Mouse (Mus musculus) brown adipose tissue, adult 24 weeks (tissue): Measurements from ENCODE around the gene Olfr574. TPM values are rescaled to one million over a fixed set of nuclear protein-coding genes. Genes with fewer than 3 reads are reported as not detected.

Experiments
- H3K27ac ChIP-seq: fragments of 200-500 bp; replicated peaks from 2 replicates; pipeline ENCODE4 v1.5.1; 2012; ENCODE audit warnings: low read depth, mild to moderate bottlenecking, low read length
- H3K4me1 ChIP-seq: fragments of 200-500 bp; 2 replicates; pipeline ENCODE4 v1.6.1; 2012; ENCODE audit warnings: low read length, mixed read lengths; ENCODE audit not compliant: control insufficient read depth, insufficient read depth, insufficient read length
- H3K4me3 ChIP-seq: fragments of 200-500 bp; 2 replicates; pipeline ENCODE4 v1.5.1; 2012; ENCODE audit warnings: low read depth, mild to moderate bottlenecking, low read length, moderate library complexity; ENCODE audit not compliant: insufficient read depth
- polyA plus RNA-seq: library from polyadenylated mRNA; stranded (reverse); fragments of >200 nt; gene quantifications from 2 replicates; pipeline ENCODE4 v1.2.4, GENCODE M21; 2012; ENCODE audit not compliant: missing spikeins, insufficient read depth, insufficient read length

Gene Olfr574
- not detected in 2 replicates for polyA plus RNA-seq

DNA sequence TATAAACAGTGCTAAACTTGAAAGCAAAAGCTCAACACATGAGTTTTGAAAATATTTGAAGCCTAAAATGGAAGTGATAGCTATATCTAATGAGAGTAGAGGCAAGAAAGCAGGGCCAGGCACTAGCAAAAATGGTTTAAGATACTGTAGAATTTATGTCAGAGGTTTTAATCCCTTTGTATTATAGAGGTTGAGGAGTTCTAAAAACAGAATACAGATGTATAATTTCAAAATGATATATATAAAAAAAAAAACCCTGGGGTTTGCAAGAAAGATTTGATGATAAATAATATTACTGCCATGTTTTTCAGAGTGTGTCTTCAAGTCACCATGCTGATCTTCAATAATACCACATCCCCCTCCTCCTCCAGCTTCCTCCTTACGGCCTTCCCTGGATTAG, at the start of gene Olfr574:
Gene Olfr574 (plus strand): TSS at position 301 of the 400 bp plus-strand sequence.
- H3K4me1 ChIP-seq: no peaks in the 10 kb centered on the region
- no peak within 1 kb of the TSS for H3K4me3 ChIP-seq
- no peak within 1 kb of the TSS for H3K27ac ChIP-seq

DNA sequence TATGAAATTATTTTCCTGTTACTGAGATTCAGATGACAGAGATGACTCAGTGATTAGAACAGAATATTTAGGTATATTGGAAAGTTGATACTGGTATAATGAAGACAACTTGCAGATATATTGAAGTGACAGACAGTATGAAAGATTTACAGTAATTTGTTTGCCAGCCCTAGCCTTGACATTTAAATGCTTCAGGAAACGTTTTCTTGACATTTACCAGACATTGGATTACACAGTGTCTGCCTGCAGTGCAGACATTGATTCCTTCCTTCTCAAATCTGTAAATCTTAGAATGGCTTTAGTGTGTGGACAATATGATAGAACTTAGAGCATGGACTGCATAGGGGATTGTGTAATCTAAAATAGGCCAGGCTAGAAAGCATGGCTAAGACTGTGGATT, 33.0 kb upstream of the Olfr574 start:
- no peak overlapping the region for H3K27ac ChIP-seq
- no peak overlapping the region for H3K4me3 ChIP-seq
- no peaks in the 10 kb centered on the region for H3K4me1 ChIP-seq

DNA sequence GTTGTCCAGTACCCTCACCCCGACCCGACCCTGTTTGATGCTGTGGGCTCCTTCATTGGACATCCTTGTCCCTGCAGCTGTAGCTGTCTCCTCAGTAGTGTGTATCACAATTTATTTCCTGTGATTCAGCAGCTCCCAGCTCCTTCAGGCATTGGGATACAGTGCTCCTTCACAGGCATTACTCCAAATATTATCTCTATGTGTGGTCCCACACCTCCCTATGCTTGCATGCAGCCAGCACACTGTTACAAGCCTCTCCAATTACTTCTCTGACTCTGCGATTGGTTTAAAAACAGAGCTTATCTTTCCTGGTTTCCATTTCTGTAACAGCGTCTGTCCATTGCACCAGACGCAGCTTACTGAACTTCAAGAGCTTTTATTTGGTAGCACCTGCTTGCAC, 31.9 kb upstream of the Olfr574 start:
- Histone ChIP-seq H3K4me1 (no peaks in the 10 kb centered on the region), H3K4me3 (no peak overlapping the region), H3K27ac (no peak overlapping the region)

DNA sequence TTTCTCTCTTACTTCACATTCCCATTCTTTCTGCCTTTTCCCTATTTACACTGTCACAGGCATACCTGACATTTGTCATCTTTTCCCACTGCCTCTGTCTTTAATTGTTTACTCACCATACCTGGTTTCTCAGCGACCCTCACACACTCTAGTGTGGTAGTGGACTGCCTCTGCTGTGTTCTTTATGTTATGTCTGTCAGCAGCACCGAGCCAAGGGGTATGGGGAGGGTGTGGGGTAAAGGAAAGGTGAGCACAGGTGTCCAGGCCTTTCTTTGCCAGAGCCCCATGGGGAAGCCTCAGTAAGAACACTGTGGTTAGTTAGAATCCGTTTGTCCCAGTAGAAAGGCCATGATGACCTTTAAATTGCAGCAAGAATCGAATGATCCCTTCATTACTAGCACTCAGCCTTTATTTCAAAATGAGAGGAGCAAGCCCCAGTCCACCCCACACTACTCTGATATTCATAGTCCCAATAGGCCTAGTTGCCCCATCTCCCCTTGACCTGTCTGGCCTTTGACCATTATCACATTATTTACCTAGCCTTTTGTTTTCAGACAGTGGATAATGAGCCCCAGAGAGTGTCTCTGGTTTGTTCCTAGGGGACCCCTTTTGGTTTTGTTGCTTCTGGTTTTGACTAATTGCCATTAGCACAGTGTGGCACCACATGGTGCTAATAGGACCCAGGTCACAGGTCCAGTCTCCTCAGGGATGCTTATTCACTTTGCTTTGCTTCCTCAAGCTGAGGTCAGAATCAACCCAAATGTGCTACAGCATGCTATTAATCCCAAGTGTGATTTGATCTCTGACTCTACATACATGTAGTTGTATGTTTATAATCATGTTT, 31.0 kb upstream of the Olfr574 start, which contains the start of gene Olfr571:
Gene Olfr571 (minus strand): TSS at position 505 of the 844 bp plus-strand sequence.
- Histone ChIP-seq H3K4me3 (no peak within 1 kb of the TSS), H3K27ac (no peak within 1 kb of the TSS), H3K4me1 (no peaks in the 10 kb centered on the region)

DNA sequence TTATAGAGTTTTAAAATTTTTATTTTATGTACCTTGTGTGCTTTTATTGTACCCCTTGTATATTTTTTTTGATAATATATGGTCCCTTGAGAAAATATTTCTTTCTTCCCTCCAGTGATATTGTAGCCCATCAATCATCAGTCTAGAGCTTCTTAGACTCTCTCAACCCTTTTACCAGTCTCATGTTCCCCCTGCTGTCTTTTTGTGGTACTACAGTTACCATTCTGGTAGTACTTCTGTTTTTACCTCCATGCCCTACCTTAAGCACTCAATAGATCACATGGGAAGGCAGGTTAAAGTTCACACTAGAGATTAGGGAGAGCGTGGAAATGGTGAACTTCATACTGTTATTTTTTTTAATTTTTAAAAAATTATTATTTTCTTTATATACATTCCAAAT, 28.6 kb upstream of the Olfr574 start:
- H3K4me3 ChIP-seq: no peak overlapping the region
- no peak overlapping the region for H3K27ac ChIP-seq
- H3K4me1 ChIP-seq: no peaks in the 10 kb centered on the region

DNA sequence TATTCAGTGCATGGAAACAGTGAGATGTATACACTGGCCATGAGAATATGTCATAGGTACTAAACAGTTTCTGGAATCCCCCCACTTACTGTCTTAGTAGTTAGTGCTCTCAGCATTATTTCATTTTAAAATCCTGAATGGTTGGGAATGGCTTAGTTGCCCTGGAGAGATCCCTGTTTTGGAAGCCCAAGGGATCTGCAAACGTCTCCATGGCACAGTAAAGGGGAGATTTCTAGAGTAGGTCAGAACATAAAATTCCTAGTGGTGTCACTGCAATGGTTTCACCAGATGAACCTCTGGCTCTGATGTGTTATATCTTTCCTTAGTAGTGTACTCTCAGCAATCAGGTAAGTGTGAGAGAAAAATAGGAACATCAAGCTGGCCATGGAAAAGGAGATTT, 24.2 kb upstream of the Olfr574 start, which contains the start of gene Olfr572:
Gene Olfr572 (plus strand): TSS at position 301 of the 400 bp plus-strand sequence.
- Histone ChIP-seq H3K4me1 (no peaks in the 10 kb centered on the region), H3K4me3 (no peak within 1 kb of the TSS), H3K27ac (no peak within 1 kb of the TSS)

DNA sequence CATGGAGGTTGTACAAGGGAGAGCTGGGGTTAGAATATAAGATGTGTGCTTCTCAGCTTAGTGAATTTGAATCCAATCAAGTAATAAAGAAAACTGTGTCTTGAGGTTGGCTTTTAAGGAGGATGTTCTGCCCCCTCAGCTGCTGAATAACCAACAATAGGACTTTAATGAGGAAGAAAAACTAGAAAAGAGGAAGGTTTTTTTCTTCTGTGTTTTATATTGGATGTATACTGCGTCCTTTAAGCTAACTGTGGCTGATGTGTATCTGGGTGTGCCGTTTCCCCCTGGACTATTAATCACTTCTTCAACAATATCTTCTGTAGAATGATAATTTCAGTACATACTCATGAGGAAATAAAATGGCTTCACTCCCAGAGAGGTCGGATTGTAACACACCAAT, 21.2 kb upstream of the Olfr574 start:
- Histone ChIP-seq H3K27ac (no peak overlapping the region), H3K4me1 (no peaks in the 10 kb centered on the region), H3K4me3 (no peak overlapping the region)

DNA sequence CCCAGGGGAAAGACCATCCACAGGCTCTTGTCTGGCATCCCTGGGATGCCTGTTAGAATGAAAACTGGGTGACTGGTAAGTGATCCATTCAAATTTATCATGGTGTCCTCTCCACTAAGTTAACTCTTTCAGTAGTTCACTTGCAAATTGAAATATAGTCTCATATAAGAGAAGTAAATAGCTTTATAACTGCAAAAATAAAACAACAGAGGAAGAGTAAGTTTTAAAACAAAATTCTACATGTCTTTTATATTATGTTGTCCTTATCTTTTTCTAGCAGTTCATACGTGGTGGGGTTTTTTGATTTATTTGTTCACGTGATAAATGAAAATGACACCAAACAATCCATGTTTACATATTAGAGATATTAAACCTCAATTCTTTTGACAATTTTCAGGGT, 5.8 kb upstream of the Olfr574 start, which contains the start of gene Olfr573-ps1:
Gene Olfr573-ps1 (minus strand): TSS at position 101 of the 400 bp plus-strand sequence.
- no peak within 1 kb of the TSS for H3K4me3 ChIP-seq
- no peaks in the 10 kb centered on the region for H3K4me1 ChIP-seq
- H3K27ac ChIP-seq: no peak within 1 kb of the TSS

DNA sequence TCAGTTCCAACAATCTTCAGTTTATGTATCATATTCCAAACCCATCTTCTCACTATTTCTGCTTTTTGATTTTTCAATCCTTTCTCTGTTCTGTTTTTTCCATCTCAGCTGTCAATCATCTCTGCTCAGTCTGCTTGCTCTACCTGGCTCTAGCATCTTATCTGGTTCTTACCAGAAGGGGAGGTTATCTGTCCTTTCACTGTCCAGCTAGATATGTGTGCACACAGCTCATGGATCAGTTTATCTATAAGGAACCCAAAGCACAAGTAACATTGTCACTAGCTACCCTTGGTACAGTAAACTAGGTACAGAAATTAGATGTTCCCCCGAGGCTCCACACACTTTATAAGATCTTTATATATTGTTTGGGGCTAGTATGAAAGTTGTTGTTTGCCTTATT, 4.8 kb upstream of the Olfr574 start:
- Histone ChIP-seq H3K4me1 (no peaks in the 10 kb centered on the region), H3K27ac (no peak overlapping the region), H3K4me3 (no peak overlapping the region)

DNA sequence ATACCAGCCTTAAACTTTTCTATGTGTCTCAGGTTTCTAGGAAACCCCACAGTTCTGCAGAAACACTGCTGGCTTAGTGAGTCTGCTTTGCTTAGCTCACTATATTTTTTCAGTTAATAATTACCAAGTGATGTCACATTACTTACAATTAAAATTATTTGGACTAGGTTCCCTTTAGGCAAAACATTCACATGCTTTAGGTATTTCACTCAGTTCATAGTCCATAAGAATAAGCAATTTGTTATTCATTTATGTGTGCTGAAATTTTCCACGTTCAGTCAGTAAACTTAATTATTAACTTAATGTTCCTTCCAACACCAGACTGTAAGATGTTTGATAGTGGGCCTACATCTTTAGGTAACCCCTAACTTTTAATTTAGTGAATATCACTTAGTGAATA, 2.5 kb downstream of the Olfr574 start:
- Histone ChIP-seq H3K4me3 (no peak overlapping the region), H3K4me1 (no peaks in the 10 kb centered on the region), H3K27ac (no peak overlapping the region)

DNA sequence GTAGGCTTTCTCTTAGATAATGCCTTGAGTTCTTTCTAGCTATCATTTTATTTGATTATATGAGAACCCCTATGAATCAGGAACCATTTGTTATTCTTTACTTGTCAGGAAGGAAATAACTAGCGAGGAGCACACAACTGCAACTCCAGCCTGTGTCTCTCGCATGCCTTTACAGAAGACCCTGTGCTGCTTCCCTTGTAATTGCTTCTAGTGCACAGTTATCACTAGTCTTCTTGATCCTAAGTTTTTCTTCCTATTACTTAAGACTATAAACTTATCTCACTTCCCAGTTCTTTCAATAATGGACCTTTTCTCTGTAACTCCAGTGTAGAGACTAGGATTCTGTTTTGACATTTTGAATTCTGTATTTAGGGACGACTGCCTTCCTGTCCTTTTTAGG, 9.9 kb downstream of the Olfr574 start:
- no peaks in the 10 kb centered on the region for H3K4me1 ChIP-seq
- H3K27ac ChIP-seq: no peak overlapping the region
- no peak overlapping the region for H3K4me3 ChIP-seq

DNA sequence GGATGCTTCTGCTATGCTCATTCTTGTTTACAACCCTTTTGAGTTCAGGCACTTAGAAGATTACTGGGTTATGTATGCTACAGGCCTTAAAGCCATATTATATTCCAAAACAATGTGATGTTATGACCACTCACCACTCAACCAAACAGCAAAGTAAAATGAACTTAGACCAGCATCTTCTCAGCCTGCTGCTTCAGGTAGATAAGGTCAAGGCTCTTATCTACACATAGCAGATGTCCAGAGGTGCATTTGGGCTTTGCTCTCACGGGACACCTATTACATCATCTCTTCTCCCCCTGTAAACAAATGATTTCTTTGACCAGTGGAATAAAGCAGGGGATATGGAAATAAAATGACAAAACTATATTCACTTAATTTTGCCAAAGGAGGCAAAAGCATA, 10.3 kb downstream of the Olfr574 start, which contains the start of gene Olfr575:
Gene Olfr575 (minus strand): TSS at position 183 of the 400 bp plus-strand sequence.
- no peak within 1 kb of the TSS for H3K27ac ChIP-seq
- H3K4me3 ChIP-seq: no peak within 1 kb of the TSS
- H3K4me1 ChIP-seq: no peaks in the 10 kb centered on the region

DNA sequence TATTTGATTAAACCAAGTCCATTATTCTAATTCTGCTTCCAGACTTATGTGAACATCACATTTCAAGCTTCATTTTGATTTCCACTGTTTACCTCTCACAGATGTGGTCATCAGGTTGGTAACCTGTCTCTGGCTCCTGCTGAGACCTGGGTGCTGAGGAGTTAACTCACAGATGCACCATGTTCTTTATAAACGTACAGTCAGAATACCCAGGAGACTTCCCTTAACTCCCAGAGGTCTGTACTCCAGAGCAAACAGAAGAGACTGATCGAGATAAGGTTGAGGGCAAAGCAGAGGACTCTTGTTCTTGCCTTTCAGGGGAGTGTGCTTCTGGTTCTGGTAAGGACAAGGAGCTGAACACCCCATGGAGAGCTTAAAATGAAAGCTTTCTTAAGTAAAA, 14.1 kb downstream of the Olfr574 start, which contains the start of gene Olfr576:
Gene Olfr576 (plus strand): TSS at position 301 of the 400 bp plus-strand sequence.
- no peaks in the 10 kb centered on the region for H3K4me1 ChIP-seq
- no peak within 1 kb of the TSS for H3K27ac ChIP-seq
- no peak within 1 kb of the TSS for H3K4me3 ChIP-seq

DNA sequence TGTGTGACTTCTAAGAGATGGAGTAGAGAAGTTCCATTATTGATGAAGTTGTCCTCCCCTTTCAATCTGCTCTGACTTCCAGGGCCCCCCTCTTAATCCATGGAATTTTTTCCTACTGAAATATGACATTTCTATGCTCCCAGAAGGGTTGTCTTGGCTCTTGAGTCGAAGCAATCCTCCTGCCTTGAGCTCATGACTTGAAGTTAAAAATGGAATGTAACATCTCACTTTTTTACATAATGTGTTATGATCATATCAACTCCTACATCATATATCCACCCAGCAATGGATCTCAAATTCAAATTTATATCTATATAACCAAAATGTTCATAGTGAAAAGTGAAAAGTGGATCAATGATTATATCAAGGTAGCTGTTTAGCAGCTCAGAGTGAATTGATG, 26.1 kb downstream of the Olfr574 start:
- Histone ChIP-seq H3K27ac (no peak overlapping the region), H3K4me3 (no peak overlapping the region), H3K4me1 (no peaks in the 10 kb centered on the region)

DNA sequence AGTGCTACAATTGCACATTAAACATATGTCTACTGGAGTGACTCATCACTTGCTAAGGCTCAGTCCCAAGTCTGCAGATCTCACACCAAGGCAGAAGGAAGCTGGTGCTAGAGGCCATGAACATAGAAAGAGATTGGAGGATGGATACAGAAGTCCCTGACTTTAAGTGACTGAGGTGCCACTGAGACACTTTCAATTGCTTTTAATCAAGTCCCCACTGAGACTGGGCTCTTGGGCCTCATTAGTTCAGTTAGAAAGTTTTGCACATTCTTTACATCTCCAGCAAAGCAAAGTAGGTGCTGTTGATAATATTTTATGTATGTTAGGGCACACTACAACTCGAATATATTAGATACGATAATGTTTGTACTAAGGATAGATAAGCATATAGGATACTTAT, 27.6 kb downstream of the Olfr574 start, which contains the start of gene Olfr577:
Gene Olfr577 (minus strand): TSS at position 101 of the 400 bp plus-strand sequence.
- H3K4me3 ChIP-seq: no peak within 1 kb of the TSS
- H3K4me1 ChIP-seq: no peaks in the 10 kb centered on the region
- H3K27ac ChIP-seq: no peak within 1 kb of the TSS

DNA sequence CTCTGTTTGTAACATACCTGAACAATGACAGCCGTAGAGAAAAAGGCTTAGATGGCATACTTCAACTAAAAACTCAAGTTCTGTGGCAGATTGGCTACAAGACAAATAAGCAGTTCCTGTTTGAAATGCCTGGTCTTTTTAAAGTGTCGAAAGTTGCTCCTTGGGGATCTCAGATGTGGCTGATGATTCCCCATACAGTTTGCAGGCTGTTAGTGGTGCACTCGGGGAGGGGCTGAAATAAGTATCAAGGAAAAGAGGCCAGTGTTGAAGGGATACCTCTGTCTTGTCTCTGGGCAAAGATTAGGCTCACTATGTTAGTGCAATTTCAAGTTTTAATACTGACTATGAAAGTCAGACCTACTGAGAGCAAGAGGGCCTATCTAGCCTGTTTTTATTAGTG, 41.0 kb downstream of the Olfr574 start, which contains the start of gene Olfr578:
Gene Olfr578 (minus strand): TSS at position 101 of the 400 bp plus-strand sequence.
- Histone ChIP-seq H3K27ac (no peak within 1 kb of the TSS), H3K4me1 (no peaks in the 10 kb centered on the region), H3K4me3 (no peak within 1 kb of the TSS)
